Mouse (Mus musculus) stomach, postnatal 0 days (tissue): ENCODE data around the gene Setdb1.

Experiments
- CTCF ChIP-seq: IDR thresholded peaks from 2 replicates; pipeline ENCODE4 v1.5.1; 2016; ENCODE audit warnings: antibody characterized with exemption, low read depth, mild to moderate bottlenecking, moderate library complexity
- EP300 ChIP-seq: optimal IDR thresholded peaks from 2 replicates; pipeline ENCODE3; 2016; ENCODE audit warnings: antibody characterized with exemption

DNA sequence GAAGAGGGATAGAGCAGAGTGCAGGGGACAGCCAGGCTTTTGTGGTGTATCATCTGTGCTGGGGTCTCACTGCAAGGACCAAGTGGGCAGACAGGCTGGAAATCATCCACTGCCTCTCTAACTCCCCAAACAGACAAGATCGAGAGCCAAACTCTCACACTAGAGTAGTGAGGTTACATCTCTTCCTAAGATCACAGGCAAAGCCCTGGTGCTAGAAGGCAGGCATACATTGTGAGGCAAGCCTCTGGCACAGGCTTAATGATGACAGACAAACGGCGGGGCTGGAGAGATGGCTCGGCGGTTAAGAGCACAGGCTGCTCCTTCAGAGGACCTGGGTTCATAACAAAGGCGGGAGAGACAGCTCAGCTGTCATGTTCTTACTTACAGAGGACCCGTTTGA is 43.5 kb downstream of the Setdb1 start:
- TF ChIP-seq CTCF, result no peak
- TF ChIP-seq EP300, result no peak
